Mouse (Mus musculus) limb, embryonic 15.5 days (tissue): ENCODE measurements around the gene Cd9. TPM values are rescaled to one million over a fixed set of nuclear protein-coding genes. Genes with fewer than 3 reads are reported as not detected.

Experiments
- ATAC-seq: fragments of 200-750 bp; cut with Nextera tagmentation; 2 replicates; pipeline ENCODE4 v1.8.0; 2017; ENCODE audit warnings: low read depth, moderate TSS enrichment; ENCODE audit not compliant: insufficient number of reproducible peaks, low FRiP score, low TSS enrichment
- H3K27ac ChIP-seq: fragments of 300-500 bp; sonication (generic); 2 replicates; pipeline ENCODE4 v1.5.1; 2015; ENCODE audit warnings: moderate library complexity, mild to moderate bottlenecking, inconsistent platforms
- H3K27me3 ChIP-seq: fragments of 300-500 bp; sonication (generic); 2 replicates; pipeline ENCODE4 v1.6.1; 2015; ENCODE audit warnings: inconsistent platforms
- H3K36me3 ChIP-seq: fragments of 300-500 bp; sonication (generic); 2 replicates; pipeline ENCODE4 v1.6.1; 2015; ENCODE audit warnings: inconsistent platforms
- H3K4me1 ChIP-seq: fragments of 300-500 bp; sonication (generic); 2 replicates; pipeline ENCODE4 v1.6.1; 2015; ENCODE audit warnings: inconsistent platforms
- H3K4me2 ChIP-seq: fragments of 300-500 bp; sonication (generic); 2 replicates; pipeline ENCODE4 v1.6.1; 2015; ENCODE audit warnings: mild to moderate bottlenecking, inconsistent platforms
- H3K4me3 ChIP-seq: fragments of 300-500 bp; sonication (generic); 2 replicates; pipeline ENCODE4 v1.5.1; 2015; ENCODE audit warnings: mild to moderate bottlenecking, inconsistent platforms
- H3K9ac ChIP-seq: fragments of 300-500 bp; sonication (generic); 2 replicates; pipeline ENCODE4 v1.6.1; 2015; ENCODE audit warnings: inconsistent platforms
- H3K9me3 ChIP-seq: fragments of 300-500 bp; sonication (generic); 2 replicates; pipeline ENCODE4 v1.6.1; 2016; ENCODE audit warnings: inconsistent platforms
- WGBS: fragments of 180-500 bp; shearing (Covaris S2); methylation state at CpG from one replicate; pipeline ENCODE4 v1.1.7; 2015; 5-methylcytosine and 5-hydroxymethylcytosine counted together
- polyA plus RNA-seq: library from polyadenylated mRNA; unstranded; fragments of >200 nt; fragmentation: Nextera tagmentation; extraction: Ambion mirVana; gene quantifications from 2 replicates; pipeline ENCODE4 v1.2.1, GENCODE M21; 2015

Gene Cd9
- polyA plus RNA-seq, 1 experiment from 2014 or later = 490 TPM

- no peaks in the 10 kb centered on the region for H3K9me3 ChIP-seq
- ATAC-seq = no peak
- H3K4me1 ChIP-seq = peaks cover 65% of the 10 kb centered on the region
- no peak overlapping the region for H3K9ac ChIP-seq
- 83% methylated on average over 7 of the region's 7 CpGs for WGBS
- no peak overlapping the region for H3K27ac ChIP-seq
- H3K4me3 ChIP-seq = no peak overlapping the region
- H3K4me2 ChIP-seq = no peak overlapping the region
- H3K36me3 ChIP-seq = peaks cover 26% of the 10 kb centered on the region
- no peaks in the 10 kb centered on the region for H3K27me3 ChIP-seq
Observed at GRCm38 (mm10) chr6:125471326-125471725, 23.3 kb downstream of the Cd9 start.

- 69% methylated on average over 5 of the region's 5 CpGs for WGBS
- H3K27me3 ChIP-seq = no peaks in the 10 kb centered on the region
- H3K4me1 ChIP-seq = peaks cover 58% of the 10 kb centered on the region
- no peaks in the 10 kb centered on the region for H3K9me3 ChIP-seq
- peaks cover 33% of the 10 kb centered on the region for H3K36me3 ChIP-seq
- H3K9ac ChIP-seq = no peak overlapping the region
- ATAC-seq = no peak
- no peak overlapping the region for H3K4me2 ChIP-seq
- H3K27ac ChIP-seq = no peak overlapping the region
- no peak overlapping the region for H3K4me3 ChIP-seq
Observed at GRCm38 (mm10) chr6:125470616-125471015, 24.0 kb downstream of the Cd9 start.

GRCm38 (mm10) chr6:125469222-125469621, 25.4 kb downstream of the Cd9 start:
- Histone ChIP-seq H3K27ac (peak overlapping the region; percentile 85), H3K27me3 (no peaks in the 10 kb centered on the region), H3K9me3 (no peaks in the 10 kb centered on the region), H3K36me3 (peaks cover 37% of the 10 kb centered on the region), H3K4me2 (no peak overlapping the region), H3K9ac (no peak overlapping the region), H3K4me3 (no peak overlapping the region), H3K4me1 (peaks cover 45% of the 10 kb centered on the region)
- WGBS = 47% methylated on average over 4 of the region's 4 CpGs
- no peak for ATAC-seq

GRCm38 (mm10) chr6:125468179-125468960, 26.2 kb downstream of the Cd9 start:
- no peak overlapping the region for H3K9ac ChIP-seq
- 42% methylated on average over 21 of the region's 21 CpGs for WGBS
- peaks cover 36% of the 10 kb centered on the region for H3K4me1 ChIP-seq
- H3K4me2 ChIP-seq = no peak overlapping the region
- H3K4me3 ChIP-seq = no peak overlapping the region
- H3K9me3 ChIP-seq = no peaks in the 10 kb centered on the region
- ATAC-seq = no peak
- peak overlapping the region; percentile 85 for H3K27ac ChIP-seq
- peaks cover 45% of the 10 kb centered on the region for H3K36me3 ChIP-seq
- H3K27me3 ChIP-seq = no peaks in the 10 kb centered on the region

GRCm38 (mm10) chr6:125467301-125467715, 27.3 kb downstream of the Cd9 start:
- peak; percentile 70 for ATAC-seq
- no peaks in the 10 kb centered on the region for H3K9me3 ChIP-seq
- 65% methylated on average over 16 of the region's 16 CpGs for WGBS
- H3K27me3 ChIP-seq = no peaks in the 10 kb centered on the region
- H3K4me1 ChIP-seq = peaks cover 36% of the 10 kb centered on the region
- H3K36me3 ChIP-seq = peaks cover 53% of the 10 kb centered on the region
- H3K4me2 ChIP-seq = no peak overlapping the region
- peak overlapping the region; percentile 85 for H3K27ac ChIP-seq
- no peak overlapping the region for H3K4me3 ChIP-seq
- H3K9ac ChIP-seq = no peak overlapping the region

- H3K4me2 ChIP-seq = no peak overlapping the region
- no peaks in the 10 kb centered on the region for H3K9me3 ChIP-seq
- no peak overlapping the region for H3K9ac ChIP-seq
- no peaks in the 10 kb centered on the region for H3K27me3 ChIP-seq
- peaks cover 6% of the 10 kb centered on the region for H3K4me1 ChIP-seq
- peaks cover 69% of the 10 kb centered on the region for H3K36me3 ChIP-seq
- no peak for ATAC-seq
- H3K4me3 ChIP-seq = no peak overlapping the region
- 82% methylated on average over 7 of the region's 7 CpGs for WGBS
- no peak overlapping the region for H3K27ac ChIP-seq
Observed at GRCm38 (mm10) chr6:125462312-125462711, 32.3 kb downstream of the Cd9 start.

GRCm38 (mm10) chr6:125461788-125462187, 32.8 kb downstream of the Cd9 start:
- Histone ChIP-seq H3K4me3 (no peak overlapping the region), H3K27me3 (no peaks in the 10 kb centered on the region), H3K9me3 (no peaks in the 10 kb centered on the region), H3K27ac (no peak overlapping the region), H3K9ac (no peak overlapping the region), H3K36me3 (peaks cover 65% of the 10 kb centered on the region), H3K4me2 (no peak overlapping the region), H3K4me1 (peaks cover 3% of the 10 kb centered on the region; the same call in 1 of the 2 replicates)
- no peak for ATAC-seq
- 55% methylated on average over 8 of the region's 8 CpGs for WGBS

GRCm38 (mm10) chr6:125461325-125461724, 33.3 kb downstream of the Cd9 start:
- 76% methylated on average over 7 of the region's 7 CpGs for WGBS
- ATAC-seq = no peak
- no peak overlapping the region for H3K9ac ChIP-seq

GRCm38 (mm10) chr6:125460589-125460988, 34.0 kb downstream of the Cd9 start:
- WGBS = 84% methylated on average over 11 of the region's 11 CpGs
- peaks cover 57% of the 10 kb centered on the region for H3K36me3 ChIP-seq
- no peak overlapping the region for H3K4me3 ChIP-seq
- H3K9me3 ChIP-seq = no peaks in the 10 kb centered on the region
- H3K9ac ChIP-seq = no peak overlapping the region
- H3K27me3 ChIP-seq = no peaks in the 10 kb centered on the region
- H3K4me2 ChIP-seq = no peak overlapping the region
- ATAC-seq = no peak
- H3K4me1 ChIP-seq = peaks cover 4% of the 10 kb centered on the region
- H3K27ac ChIP-seq = no peak overlapping the region

More at GRCm38 (mm10) chr6:125461325-125461724, 33.3 kb downstream of the Cd9 start:
- Histone ChIP-seq H3K27me3 (no peaks in the 10 kb centered on the region), H3K9me3 (no peaks in the 10 kb centered on the region), H3K4me2 (no peak overlapping the region), H3K27ac (no peak overlapping the region), H3K4me3 (no peak overlapping the region), H3K4me1 (peaks cover 1% of the 10 kb centered on the region), H3K36me3 (peaks cover 63% of the 10 kb centered on the region)

- Histone ChIP-seq H3K9ac (no peak overlapping the region), H3K27me3 (no peaks in the 10 kb centered on the region), H3K4me3 (no peak overlapping the region), H3K27ac (no peak overlapping the region), H3K36me3 (peaks cover 54% of the 10 kb centered on the region), H3K4me1 (peaks cover 4% of the 10 kb centered on the region), H3K4me2 (no peak overlapping the region), H3K9me3 (no peaks in the 10 kb centered on the region)
- 93% methylated on average over 5 of the region's 5 CpGs for WGBS
- ATAC-seq = no peak
Observed at GRCm38 (mm10) chr6:125459903-125460302, 34.7 kb downstream of the Cd9 start.

GRCm38 (mm10) chr6:125455806-125456520, 38.6 kb downstream of the Cd9 start:
- Histone ChIP-seq H3K36me3 (peaks cover 23% of the 10 kb centered on the region), H3K4me3 (no peak overlapping the region), H3K27ac (peak overlapping the region; percentile 74), H3K4me1 (peaks cover 12% of the 10 kb centered on the region), H3K4me2 (no peak overlapping the region), H3K9me3 (no peaks in the 10 kb centered on the region), H3K9ac (no peak overlapping the region), H3K27me3 (no peaks in the 10 kb centered on the region)
- peak; percentile 62; the same call in 1 of the 2 replicates for ATAC-seq
- WGBS = 21% methylated on average over 12 of the region's 12 CpGs

GRCm38 (mm10) chr6:125454731-125455130, 39.9 kb downstream of the Cd9 start:
- 66% methylated on average over 9 of the region's 9 CpGs for WGBS
- H3K27me3 ChIP-seq = no peaks in the 10 kb centered on the region
- no peak for ATAC-seq
- no peaks in the 10 kb centered on the region for H3K9me3 ChIP-seq
- peaks cover 12% of the 10 kb centered on the region for H3K4me1 ChIP-seq
- H3K4me2 ChIP-seq = no peak overlapping the region
- H3K4me3 ChIP-seq = no peak overlapping the region
- H3K36me3 ChIP-seq = peaks cover 15% of the 10 kb centered on the region
- H3K9ac ChIP-seq = no peak overlapping the region
- no peak overlapping the region for H3K27ac ChIP-seq
